Mouse (Mus musculus): ENCODE data around the gene Mt4. TPM values are rescaled to one million over a fixed set of nuclear protein-coding genes. Genes with fewer than 3 reads are reported as not detected.

The Mt4 gene
- polyA plus RNA-seq, 1 experiment from 2014 or later, result not detected

DNA sequence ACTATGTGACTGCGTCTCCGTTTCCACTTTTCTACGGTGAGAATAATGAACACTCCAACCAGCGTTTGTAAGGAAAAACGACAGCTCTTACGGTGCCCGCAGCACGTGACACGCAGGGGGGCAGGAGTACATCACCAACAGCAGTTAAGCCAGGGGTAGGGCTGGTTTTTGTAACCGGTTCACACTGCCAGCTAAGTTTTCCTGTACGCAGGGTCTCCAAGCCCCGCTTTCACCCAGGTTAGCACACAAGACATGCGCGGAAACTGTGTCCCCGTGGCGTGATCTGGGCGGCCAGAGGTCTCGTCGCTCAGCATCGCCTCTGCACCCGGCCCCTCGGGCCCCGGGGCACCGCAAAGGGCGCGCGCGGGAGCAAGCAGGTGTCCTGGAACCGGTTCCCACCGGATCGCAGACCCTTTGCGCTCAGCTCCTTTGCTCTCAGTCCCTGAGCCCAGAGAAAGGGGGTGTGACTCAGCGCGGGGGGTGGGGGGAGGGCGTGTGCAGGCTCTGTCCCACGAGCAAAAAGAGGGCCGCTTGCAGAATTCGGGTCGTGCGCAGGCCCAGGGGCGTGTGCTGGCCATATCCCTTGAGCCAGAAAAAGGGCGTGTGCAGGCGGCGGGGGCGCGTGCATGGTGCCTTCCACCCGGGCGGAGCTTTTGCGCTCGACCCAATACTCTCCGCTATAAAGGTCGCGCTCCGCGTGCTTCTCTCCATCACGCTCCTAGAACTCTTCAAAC, 35.2 kb downstream of the Mt4 start, which contains the start of gene Mt2:
TSS of gene Mt2 (plus strand) at position 590 of the 734 bp plus-strand sequence.
- under 1% methylated on average over 54 of the region's 56 CpGs for whole genome bisulfite sequencing
- Histone ChIP-seq H3K36me3 (no peaks in the 10 kb centered on the region), H3K9me3 (no peaks in the 10 kb centered on the region), H3K4me2 (peak within 1 kb of the TSS; percentile 89), H3K27me3 (peaks cover 66% of the 10 kb centered on the region), H3K4me1 (replicated peaks) (peaks cover 21% of the 10 kb centered on the region), H3K9ac (peak within 1 kb of the TSS; percentile 33), H3K4me3 (peak within 1 kb of the TSS; percentile 48), H3K27ac (replicated peaks) (no peak within 1 kb of the TSS)
- ATAC-seq (ENCODE audit: low FRiP score, low read depth), result peak; percentile 43

GRCm38 (mm10) chr8:94172809-94173732, 36.1 kb downstream of the Mt4 start:
- Histone ChIP-seq H3K4me2 (peak overlapping the region; percentile 89), H3K27me3 (peaks cover 74% of the 10 kb centered on the region), H3K4me1 (replicated peaks) (peaks cover 21% of the 10 kb centered on the region), H3K27ac (replicated peaks) (no peak overlapping the region), H3K9ac (peak overlapping the region; percentile 33), H3K36me3 (no peaks in the 10 kb centered on the region), H3K4me3 (peak overlapping the region; percentile 48), H3K9me3 (no peaks in the 10 kb centered on the region)
- under 1% methylated on average over 39 of the region's 39 CpGs for WGBS
- ATAC-seq (ENCODE audit: low FRiP score, low read depth), result no peak

DNA sequence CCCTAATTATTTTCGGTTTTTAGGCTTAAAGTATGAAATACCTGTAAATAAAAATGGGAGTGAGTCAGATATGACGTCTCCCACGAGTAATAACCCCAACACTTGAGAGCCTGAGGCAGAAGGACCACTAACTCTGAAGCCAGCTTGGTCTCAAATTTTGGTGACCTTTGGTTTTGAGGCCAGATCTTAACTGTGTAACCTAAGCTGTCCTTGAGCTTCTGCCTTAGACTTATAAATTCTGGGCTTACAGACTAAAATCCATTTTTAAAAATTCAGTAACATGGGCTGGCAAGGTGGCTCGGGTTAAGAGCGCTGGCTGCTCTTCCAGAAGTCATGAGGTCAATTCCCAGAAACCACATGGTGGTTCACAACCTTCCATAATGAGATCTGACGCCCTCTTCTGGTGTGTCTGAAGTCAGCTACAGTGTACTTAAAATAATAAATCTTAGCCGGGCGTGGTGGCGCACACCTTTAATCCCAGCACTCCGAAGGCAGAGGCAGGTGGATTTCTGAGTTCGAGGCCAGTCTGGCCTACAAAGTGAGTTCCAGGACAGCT, 36.9 kb downstream of the Mt4 start:
- Histone ChIP-seq H3K9me3 (no peaks in the 10 kb centered on the region), H3K9ac (no peak overlapping the region), H3K4me3 (no peak overlapping the region), H3K4me2 (no peak overlapping the region), H3K4me1 (replicated peaks) (peaks cover 26% of the 10 kb centered on the region), H3K27ac (replicated peaks) (no peak overlapping the region), H3K27me3 (peaks cover 82% of the 10 kb centered on the region), H3K36me3 (no peaks in the 10 kb centered on the region)
- no peak for ATAC-seq (ENCODE audit: low FRiP score, low read depth)
- WGBS, result 49% methylated on average over 11 of the region's 11 CpGs

- H3K27me3 ChIP-seq, result peaks cover 84% of the 10 kb centered on the region
- no peak overlapping the region for H3K27ac ChIP-seq (replicated peaks)
- 25% methylated on average over 7 of the region's 7 CpGs for WGBS
- H3K36me3 ChIP-seq, result no peaks in the 10 kb centered on the region
- H3K4me1 ChIP-seq (replicated peaks), result peaks cover 34% of the 10 kb centered on the region
- no peak overlapping the region for H3K4me3 ChIP-seq
- no peaks in the 10 kb centered on the region for H3K9me3 ChIP-seq
- no peak overlapping the region for H3K9ac ChIP-seq
- H3K4me2 ChIP-seq, result no peak overlapping the region
- ATAC-seq (ENCODE audit: low FRiP score, low read depth), result no peak
These were observed 37.7 kb downstream of the Mt4 start for GRCm38 (mm10) chr8:94174619-94175213.

DNA sequence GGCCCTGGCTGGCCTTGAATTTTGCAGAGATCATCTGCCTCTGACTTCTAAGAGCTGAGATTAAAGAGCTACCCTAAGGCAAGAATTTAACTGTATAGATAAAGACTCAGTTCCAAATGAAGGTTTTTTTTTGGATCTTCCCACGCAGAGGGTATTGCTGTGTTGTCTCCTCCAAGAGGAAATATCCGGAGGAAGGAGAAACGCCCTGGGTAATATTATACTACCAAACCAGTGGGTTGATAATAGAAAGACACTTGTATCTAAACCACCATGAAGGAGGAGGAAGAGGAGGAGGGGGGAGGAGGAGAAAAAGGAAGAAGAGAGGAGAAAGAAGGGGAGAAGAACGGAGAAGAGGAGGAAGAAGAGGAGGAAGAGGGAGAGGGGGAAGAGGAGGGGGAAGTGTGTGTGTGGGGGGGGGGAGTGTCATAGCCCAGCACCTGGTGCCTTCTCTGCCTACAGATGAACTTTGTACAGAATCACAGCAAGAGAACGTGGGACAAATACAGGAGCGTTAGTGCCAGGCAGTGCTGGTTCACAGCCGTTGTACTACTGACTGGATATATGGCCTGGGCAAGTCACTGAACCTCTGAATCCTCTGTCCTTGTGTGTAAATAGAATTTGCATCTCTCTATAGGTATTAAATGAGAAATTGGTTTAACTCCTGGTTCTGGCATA, 40.9 kb downstream of the Mt4 start:
- Histone ChIP-seq H3K36me3 (no peaks in the 10 kb centered on the region), H3K27me3 (peaks cover 88% of the 10 kb centered on the region), H3K27ac (replicated peaks) (no peak overlapping the region), H3K9me3 (no peaks in the 10 kb centered on the region), H3K4me3 (no peak overlapping the region), H3K4me1 (replicated peaks) (peaks cover 26% of the 10 kb centered on the region), H3K4me2 (no peak overlapping the region), H3K9ac (no peak overlapping the region)
- ATAC-seq (ENCODE audit: low FRiP score, low read depth), result no peak
- WGBS, result 74% methylated on average over 7 of the region's 7 CpGs

DNA sequence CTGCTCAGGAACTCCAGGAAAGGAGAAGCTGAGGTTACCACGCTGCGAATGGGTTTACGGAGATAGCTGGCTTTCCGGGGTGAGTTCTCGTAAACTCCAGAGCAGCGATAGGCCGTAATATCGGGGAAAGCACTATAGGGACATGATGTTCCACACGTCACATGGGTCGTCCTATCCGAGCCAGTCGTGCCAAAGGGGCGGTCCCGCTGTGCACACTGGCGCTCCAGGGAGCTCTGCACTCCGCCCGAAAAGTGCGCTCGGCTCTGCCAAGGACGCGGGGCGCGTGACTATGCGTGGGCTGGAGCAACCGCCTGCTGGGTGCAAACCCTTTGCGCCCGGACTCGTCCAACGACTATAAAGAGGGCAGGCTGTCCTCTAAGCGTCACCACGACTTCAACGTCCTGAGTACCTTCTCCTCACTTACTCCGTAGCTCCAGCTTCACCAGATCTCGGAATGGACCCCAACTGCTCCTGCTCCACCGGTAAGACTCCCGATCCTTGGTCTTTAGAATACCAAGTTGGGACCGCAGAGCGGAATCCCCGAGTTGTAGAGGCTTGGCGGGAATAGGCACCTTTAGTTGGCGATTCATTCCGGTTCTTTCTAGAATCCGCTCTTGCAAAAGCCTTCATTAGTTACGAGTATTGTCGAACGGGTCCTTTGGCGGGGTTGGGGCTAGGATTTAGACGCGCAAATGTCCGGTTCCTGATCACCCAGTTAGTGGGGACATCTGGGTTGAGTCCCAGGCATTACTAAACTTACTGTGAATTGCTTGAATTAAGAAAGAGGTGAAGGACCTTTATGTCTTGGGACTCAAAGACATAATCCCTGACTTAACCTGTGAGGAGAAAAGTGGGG, 42.1 kb downstream of the Mt4 start, which contains the start of gene Mt1:
TSS of gene Mt1 (plus strand) at position 226 of the 856 bp plus-strand sequence.
- Histone ChIP-seq H3K4me3 (peak within 1 kb of the TSS; percentile 45), H3K4me2 (peak within 1 kb of the TSS; percentile 96), H3K27me3 (peaks cover 90% of the 10 kb centered on the region), H3K9ac (peak within 1 kb of the TSS; percentile 34), H3K36me3 (no peaks in the 10 kb centered on the region), H3K4me1 (replicated peaks) (peaks cover 26% of the 10 kb centered on the region), H3K9me3 (no peaks in the 10 kb centered on the region), H3K27ac (replicated peaks) (no peak within 1 kb of the TSS)
- under 1% methylated on average over 50 of the region's 50 CpGs for WGBS
- ATAC-seq (ENCODE audit: low FRiP score, low read depth), result peak; percentile 81

DNA sequence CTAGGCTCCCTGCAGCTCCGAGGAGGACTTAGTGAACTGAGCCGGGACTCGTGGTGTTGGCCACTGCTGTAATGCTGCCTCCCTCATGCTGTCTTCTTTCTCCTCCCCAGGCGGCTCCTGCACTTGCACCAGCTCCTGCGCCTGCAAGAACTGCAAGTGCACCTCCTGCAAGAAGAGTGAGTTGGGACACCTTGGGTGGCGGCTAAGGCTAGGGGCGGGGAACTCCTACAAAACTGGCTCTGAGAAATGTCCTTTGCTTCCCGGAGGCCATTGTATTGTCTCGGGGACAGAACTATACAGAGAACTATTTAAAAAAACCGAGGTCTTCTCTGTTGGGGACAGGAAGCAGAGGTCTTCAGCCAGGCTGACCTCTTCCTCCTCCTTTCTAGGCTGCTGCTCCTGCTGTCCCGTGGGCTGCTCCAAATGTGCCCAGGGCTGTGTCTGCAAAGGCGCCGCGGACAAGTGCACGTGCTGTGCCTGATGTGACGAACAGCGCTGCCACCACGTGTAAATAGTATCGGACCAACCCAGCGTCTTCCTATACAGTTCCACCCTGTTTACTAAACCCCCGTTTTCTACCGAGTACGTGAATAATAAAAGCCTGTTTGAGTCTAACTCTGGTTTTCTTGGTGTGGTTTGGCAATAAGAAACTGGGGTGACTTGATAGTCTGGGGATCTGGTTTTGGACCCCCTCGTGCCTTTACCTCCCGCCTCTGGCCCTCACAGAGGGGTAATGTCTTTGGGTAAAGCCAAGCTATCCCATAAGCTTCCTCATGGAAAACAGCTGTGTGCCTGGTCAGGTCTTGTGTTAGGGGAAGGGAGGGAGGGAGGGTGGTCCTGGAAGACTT, 42.9 kb downstream of the Mt4 start:
- H3K27ac ChIP-seq (replicated peaks), result no peak overlapping the region
- WGBS, result 2% methylated on average over 25 of the region's 25 CpGs
- peak overlapping the region; percentile 45 for H3K4me3 ChIP-seq
- peak overlapping the region; percentile 34 for H3K9ac ChIP-seq
- H3K36me3 ChIP-seq, result no peaks in the 10 kb centered on the region
- H3K9me3 ChIP-seq, result no peaks in the 10 kb centered on the region
- peaks cover 26% of the 10 kb centered on the region for H3K4me1 ChIP-seq (replicated peaks)
- no peak for ATAC-seq (ENCODE audit: low FRiP score, low read depth)
- H3K27me3 ChIP-seq, result peaks cover 88% of the 10 kb centered on the region
- H3K4me2 ChIP-seq, result peak overlapping the region; percentile 96

GRCm38 (mm10) chr8:94180561-94180908, 43.5 kb downstream of the Mt4 start:
- WGBS, result 90% methylated on average over 1 of the region's 1 CpGs
- H3K4me1 ChIP-seq (replicated peaks), result peaks cover 26% of the 10 kb centered on the region
- no peak overlapping the region for H3K27ac ChIP-seq (replicated peaks)
- H3K27me3 ChIP-seq, result peaks cover 86% of the 10 kb centered on the region
- no peaks in the 10 kb centered on the region for H3K36me3 ChIP-seq
- H3K9me3 ChIP-seq, result no peaks in the 10 kb centered on the region
- H3K9ac ChIP-seq, result no peak overlapping the region
- no peak for ATAC-seq (ENCODE audit: low FRiP score, low read depth)
- no peak overlapping the region for H3K4me3 ChIP-seq
- peak overlapping the region; percentile 96; the same call in 1 of the 2 replicates for H3K4me2 ChIP-seq

DNA sequence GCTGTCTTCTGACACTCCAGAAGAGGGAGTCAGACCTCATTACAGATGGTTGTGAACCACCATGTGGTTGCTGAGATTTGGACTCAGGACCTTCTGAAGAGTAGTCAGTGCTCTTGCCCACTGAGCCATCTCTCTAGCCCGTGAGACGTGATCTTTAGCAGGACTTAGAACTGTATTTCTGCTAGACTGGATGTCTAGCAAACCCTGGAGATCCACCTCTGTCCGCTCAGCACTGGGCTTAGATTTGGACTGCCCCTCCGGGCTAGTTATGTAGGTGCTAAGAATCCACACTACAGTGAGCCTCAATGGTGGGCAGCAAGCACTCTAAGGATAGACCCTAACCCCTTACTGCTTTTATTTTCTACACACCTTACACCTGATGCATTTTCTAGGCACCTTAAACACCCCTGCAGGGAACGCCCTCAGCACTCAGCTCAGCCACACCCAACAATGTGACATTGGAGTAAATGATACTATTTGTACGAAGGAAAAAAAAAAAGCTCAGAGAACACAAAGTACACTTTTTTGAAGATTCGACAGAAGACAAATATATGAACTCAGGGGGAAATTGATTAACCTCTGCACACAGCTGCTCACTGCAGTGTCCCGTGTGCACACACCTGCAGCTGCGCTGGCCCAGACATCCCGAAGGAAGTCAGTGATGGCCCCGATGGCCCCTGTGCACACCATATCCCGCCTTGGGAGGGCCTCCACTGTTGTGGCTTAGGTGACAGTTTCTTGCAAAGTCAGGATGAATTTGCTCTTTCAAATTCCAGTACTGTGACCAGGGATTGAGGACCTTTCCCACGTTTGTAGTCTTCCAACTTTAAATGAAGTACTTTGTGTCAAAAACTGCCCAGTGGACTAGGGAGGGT, 45.3 kb downstream of the Mt4 start:
- H3K9me3 ChIP-seq, result no peaks in the 10 kb centered on the region
- H3K4me1 ChIP-seq (replicated peaks), result peaks cover 36% of the 10 kb centered on the region
- no peaks in the 10 kb centered on the region for H3K36me3 ChIP-seq
- no peak overlapping the region for H3K4me3 ChIP-seq
- no peak for ATAC-seq (ENCODE audit: low FRiP score, low read depth)
- H3K9ac ChIP-seq, result no peak overlapping the region
- peaks cover 85% of the 10 kb centered on the region for H3K27me3 ChIP-seq
- no peak overlapping the region for H3K27ac ChIP-seq (replicated peaks)
- H3K4me2 ChIP-seq, result 0 out of 2 replicates have a peak overlapping the region, but pooled peaks have one; percentile 48
- 67% methylated on average over 13 of the region's 13 CpGs for WGBS
